4 mouse cellular contexts compared by ENCODE assay signal in genomic region chr9:51668976-51669375, GRCm38 (mm10).
DNase-seq lines count a peak whose midpoint lies in the region.

No protein-coding gene starts in this region.

- DNase-seq in ES-CJ7 (ENCODE audit: low read depth, low spot score) = peak; percentile 15
- DNase-seq in R1 (ENCODE audit: low read depth, low spot score) = peak; percentile 70
- DNase-seq in ZHBTc4 (ENCODE audit: low read depth, low spot score) = peak; percentile 18
- peak; percentile 76 for DNase-seq in heart, adult 11 months

Comparison
In these comparisons a context has a peak if more than half of its experiments do, and no peak if none do; other contexts are left out.
1. Peak in every context shown above with its lines: DNase-seq.
2. DNase-seq: peak in every context shown above with its lines; median percentile 76 in heart, adult 11 months; 70 in R1; 18 in ZHBTc4; 15 in ES-CJ7.